22 mouse cellular contexts compared by ENCODE assay signal in genomic region chr9:118718511-118718910, GRCm38 (mm10).
DNase-seq lines count a peak whose midpoint lies in the region; ATAC-seq and TF ChIP-seq lines count a peak whose summit lies in the region.
"Had no signal": no experiment of that assay in that cellular context is flagged by ENCODE, and none has a peak within 500 bp of the region (broad histone marks: within the 10 kb centered on the region; RNA-seq: fewer than 3 reads in every experiment).

No protein-coding gene starts in this region.

- peak overlapping the region; percentile 32 for H3K27ac ChIP-seq in gastrocnemius, adult 2 months
- H3K27ac ChIP-seq in stomach, embryonic 15.5 days, result 0 out of 2 replicates have a peak overlapping the region, but pooled peaks have one; percentile 9
- H3K27ac ChIP-seq in stomach, postnatal 0 days (replicated peaks), result no peak overlapping the region
- H3K27ac ChIP-seq in kidney, embryonic 15.5 days, result no peak overlapping the region
- no peak overlapping the region for H3K27ac ChIP-seq in forebrain, embryonic 15.5 days (replicated peaks)
- H3K27ac ChIP-seq: forebrain, embryonic 10.5 days; forebrain, embryonic 13.5 days; hindbrain, embryonic 12.5 days; hindbrain, embryonic 15.5 days had no signal

- no peak for ATAC-seq in stomach, embryonic 15.5 days (ENCODE audit: insufficient read depth, low FRiP score, low read depth)
- ATAC-seq in stomach, postnatal 0 days (ENCODE audit: low FRiP score, low TSS enrichment), result no peak
- no peak for ATAC-seq in kidney, embryonic 15.5 days (replicated peaks; ENCODE audit: low FRiP score)
- no peak for ATAC-seq in forebrain, embryonic 15.5 days (replicated peaks)
- ATAC-seq: activated CD4-positive, CD25-positive, alpha-beta regulatory T cell, adult 4 months; forebrain, embryonic 13.5 days; forebrain, postnatal 0 days had no signal

- no peak for TF ChIP-seq CTCF in gastrocnemius, adult 2 months (IDR thresholded peaks at IDR 0.05)
- TF ChIP-seq CTCF in stomach, postnatal 0 days (IDR thresholded peaks at IDR 0.05; ENCODE audit: low read depth), result no peak

- no peaks in the 10 kb centered on the region for H3K36me3 ChIP-seq in stomach, embryonic 15.5 days
- H3K36me3 ChIP-seq in stomach, postnatal 0 days (ENCODE audit: control insufficient read depth, insufficient read depth, low read length), result no peaks in the 10 kb centered on the region
- peaks cover 32% of the 10 kb centered on the region for H3K36me3 ChIP-seq in kidney, embryonic 15.5 days
- no peaks in the 10 kb centered on the region for H3K36me3 ChIP-seq in forebrain, embryonic 15.5 days
- H3K36me3 ChIP-seq: hindbrain, embryonic 12.5 days; hindbrain, embryonic 15.5 days had no signal

- no peak overlapping the region for H3K4me3 ChIP-seq in gastrocnemius, adult 2 months
- H3K4me3 ChIP-seq in stomach, embryonic 15.5 days (replicated peaks), result no peak overlapping the region
- H3K4me3 ChIP-seq in stomach, postnatal 0 days (ENCODE audit: low read depth, low read length), result no peak overlapping the region
- H3K4me3 ChIP-seq in kidney, embryonic 15.5 days (replicated peaks), result no peak overlapping the region
- no peak overlapping the region for H3K4me3 ChIP-seq in forebrain, embryonic 15.5 days
- H3K4me3 ChIP-seq: forebrain, embryonic 10.5 days; forebrain, embryonic 13.5 days; hindbrain, embryonic 12.5 days; hindbrain, embryonic 15.5 days had no signal

- 64% methylated on average over 2 of the region's 2 CpGs for WGBS in stomach, embryonic 15.5 days
- WGBS in stomach, postnatal 0 days, result 60% methylated on average over 2 of the region's 2 CpGs
- WGBS in kidney, embryonic 15.5 days, result 87% methylated on average over 2 of the region's 2 CpGs
- 97% methylated on average over 2 of the region's 2 CpGs for WGBS in forebrain, embryonic 15.5 days

- intact Hi-C loops in gastrocnemius, adult 2 months (cut with DNase I), result no loop called here

- H3K9me3 ChIP-seq in stomach, embryonic 15.5 days, result no peaks in the 10 kb centered on the region
- H3K9me3 ChIP-seq in stomach, postnatal 0 days (ENCODE audit: control insufficient read depth, low read length), result no peaks in the 10 kb centered on the region
- H3K9me3 ChIP-seq in kidney, embryonic 15.5 days (replicated peaks), result no peaks in the 10 kb centered on the region
- no peaks in the 10 kb centered on the region for H3K9me3 ChIP-seq in forebrain, embryonic 15.5 days
- H3K9me3 ChIP-seq: forebrain, embryonic 10.5 days; forebrain, embryonic 13.5 days; hindbrain, embryonic 12.5 days; hindbrain, embryonic 15.5 days had no signal

- TF ChIP-seq EP300 in stomach, postnatal 0 days (optimal IDR thresholded peaks at IDR 0.05), result no peak

- peaks cover 6% of the 10 kb centered on the region; the same call in 1 of the 2 replicates for H3K4me1 ChIP-seq in stomach, embryonic 15.5 days
- H3K4me1 ChIP-seq in stomach, postnatal 0 days (replicated peaks; ENCODE audit: control insufficient read depth, insufficient read depth), result no peaks in the 10 kb centered on the region
- peaks cover 21% of the 10 kb centered on the region for H3K4me1 ChIP-seq in kidney, embryonic 15.5 days
- H3K4me1 ChIP-seq in forebrain, embryonic 15.5 days, result no peaks in the 10 kb centered on the region
- H3K4me1 ChIP-seq: forebrain, embryonic 10.5 days; forebrain, embryonic 13.5 days; hindbrain, embryonic 12.5 days; hindbrain, embryonic 15.5 days had no signal

- no peak overlapping the region for H3K4me2 ChIP-seq in stomach, embryonic 15.5 days
- no peak overlapping the region for H3K4me2 ChIP-seq in stomach, postnatal 0 days (replicated peaks; ENCODE audit: low read depth)
- no peak overlapping the region for H3K4me2 ChIP-seq in kidney, embryonic 15.5 days
- H3K4me2 ChIP-seq in forebrain, embryonic 15.5 days (replicated peaks), result no peak overlapping the region
- H3K4me2 ChIP-seq: forebrain, embryonic 13.5 days; heart, embryonic 11.5 days; hindbrain, embryonic 12.5 days; hindbrain, embryonic 15.5 days had no signal

- no peaks in the 10 kb centered on the region for H3K27me3 ChIP-seq in stomach, embryonic 15.5 days (replicated peaks)
- H3K27me3 ChIP-seq in stomach, postnatal 0 days (ENCODE audit: control insufficient read depth, insufficient read depth, low read length), result no peaks in the 10 kb centered on the region
- H3K27me3 ChIP-seq in kidney, embryonic 15.5 days, result no peaks in the 10 kb centered on the region
- no peaks in the 10 kb centered on the region for H3K27me3 ChIP-seq in forebrain, embryonic 15.5 days
- H3K27me3 ChIP-seq: forebrain, embryonic 13.5 days; hindbrain, embryonic 12.5 days; hindbrain, embryonic 15.5 days had no signal

- no peak for DNase-seq in gastrocnemius, adult 2 months
- no peak for DNase-seq in gastrocnemius, adult 18-20 months (ENCODE audit: low spot score)
- DNase-seq in stomach, postnatal 0 days (ENCODE audit: low spot score), result no peak
- DNase-seq in thymus, postnatal 14 days, result peak; percentile 78
- DNase-seq in thymus, postnatal 4 days, result peak; percentile 76
- DNase-seq: adrenal gland, adult 8-10 months; adrenal gland, postnatal 25 days; cerebellum, adult 18-20 months; cerebellum, adult 9-10 months; cerebellum, postnatal 14 days; forebrain, postnatal 0 days; gastrocnemius, postnatal 10 days; gastrocnemius, postnatal 36 days had no signal

- H3K9ac ChIP-seq in stomach, embryonic 15.5 days, result no peak overlapping the region
- H3K9ac ChIP-seq in stomach, postnatal 0 days (ENCODE audit: low read length), result no peak overlapping the region
- no peak overlapping the region for H3K9ac ChIP-seq in kidney, embryonic 15.5 days
- H3K9ac ChIP-seq in forebrain, embryonic 15.5 days (replicated peaks), result no peak overlapping the region
- H3K9ac ChIP-seq: forebrain, embryonic 13.5 days; forebrain, postnatal 0 days; hindbrain, embryonic 12.5 days; hindbrain, embryonic 15.5 days had no signal

Comparison
In these comparisons a context has a peak if more than half of its experiments do, and no peak if none do; other contexts are left out.
1. H3K27ac ChIP-seq: peak in gastrocnemius, adult 2 months (single experiment) and stomach, embryonic 15.5 days (single experiment); none in stomach, postnatal 0 days (single experiment), kidney, embryonic 15.5 days (single experiment) and forebrain, embryonic 15.5 days (single experiment).
2. DNase-seq: peak in thymus, postnatal 14 days (single experiment) and thymus, postnatal 4 days (single experiment); none in gastrocnemius, adult 2 months (single experiment), gastrocnemius, adult 18-20 months (single experiment) and stomach, postnatal 0 days (single experiment).